9 mouse cellular contexts compared by ENCODE assay signal in the genomic region with DNA sequence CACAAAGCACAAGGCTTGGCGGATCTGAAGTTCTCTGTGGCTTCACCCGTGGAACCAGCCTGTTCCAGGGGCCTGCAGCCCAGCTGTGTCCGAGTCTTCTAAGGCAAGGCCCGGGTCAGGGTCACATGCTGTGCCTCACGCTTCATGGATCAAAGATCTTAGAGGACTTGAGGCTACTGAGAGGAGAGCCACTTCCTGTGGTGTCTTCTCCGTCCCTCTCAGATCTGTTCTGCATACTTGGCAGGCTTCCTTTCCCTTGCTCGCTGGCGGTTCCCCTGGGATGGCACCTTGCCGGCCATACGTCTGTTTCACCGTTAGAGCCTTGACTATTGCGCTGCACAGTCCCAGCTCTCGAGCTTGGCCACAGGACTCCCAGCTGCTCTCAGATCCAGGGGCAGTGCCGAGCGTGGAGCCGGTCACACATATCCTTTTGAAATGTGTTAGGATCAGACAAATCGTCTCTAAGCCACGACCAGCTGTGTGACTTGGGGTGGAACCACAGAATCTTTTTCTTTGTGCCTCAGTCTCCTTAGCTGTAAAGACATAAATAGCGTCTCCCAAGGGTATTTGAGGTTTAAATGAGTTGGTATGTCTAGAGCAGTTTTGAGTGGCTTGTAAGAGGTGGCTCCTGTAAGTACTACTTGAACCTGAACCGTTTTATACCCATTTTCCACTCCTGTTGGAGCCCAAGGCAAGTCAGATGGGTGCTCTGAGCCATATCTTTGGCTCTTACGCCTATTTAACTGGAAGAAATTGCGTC. TPM values are rescaled to one million over a fixed set of nuclear protein-coding genes. Genes with fewer than 3 reads are reported as not detected.
A peak's percentile ranks its signal among the peaks of the same experiment; 100 is the strongest.
DNase-seq lines count a peak whose midpoint lies in the region; ATAC-seq and TF ChIP-seq lines count a peak whose summit lies in the region.
"Had no signal": no experiment of that assay in that cellular context is flagged by ENCODE, and none has a peak within 500 bp of the region (broad histone marks: within the 10 kb centered on the region; RNA-seq: fewer than 3 reads in every experiment).

No protein-coding gene starts in this region.

- peak; percentile 29; the same call in 1 of the 2 replicates for TF ChIP-seq POLR2A in bone marrow, adult 2 months (IDR thresholded peaks at IDR 0.05; ENCODE audit: borderline replicate concordance, control insufficient read depth, low read depth, low read length)

- peak; percentile 50 for DNase-seq in adrenal gland, postnatal 10 days
- DNase-seq in adrenal gland, adult 18-20 months (ENCODE audit: low spot score in 2 of 2) = no peak
- no peak for DNase-seq in embryo, embryonic 11 days
- no peak for DNase-seq in testis, postnatal 10 days (ENCODE audit: low spot score)
- DNase-seq in adrenal gland, postnatal 4 days (ENCODE audit: low spot score in 2 of 2) = no peak

- 0 out of 2 replicates have a peak, but pooled peaks cover 12% of the 10 kb centered on the region for H3K36me3 ChIP-seq in hindbrain, embryonic 15.5 days
- peaks cover 73% of the 10 kb centered on the region for H3K36me3 ChIP-seq in limb, embryonic 13.5 days

- H3K4me2 ChIP-seq in hindbrain, embryonic 15.5 days = peak overlapping the region; percentile 91
- H3K4me2 ChIP-seq in limb, embryonic 13.5 days (replicated peaks) = no peak overlapping the region
- H3K4me2 ChIP-seq: liver, embryonic 12.5 days had no signal

- no peak overlapping the region for H3K4me3 ChIP-seq in bone marrow, adult 2 months (replicated peaks; ENCODE audit: control insufficient read depth, low read depth, low read length)
- peak overlapping the region; percentile 17 for H3K4me3 ChIP-seq in hindbrain, embryonic 15.5 days
- no peak overlapping the region for H3K4me3 ChIP-seq in limb, embryonic 13.5 days
- H3K4me3 ChIP-seq: liver, embryonic 12.5 days had no signal

- no peaks in the 10 kb centered on the region for H3K27me3 ChIP-seq in hindbrain, embryonic 15.5 days
- H3K27me3 ChIP-seq in limb, embryonic 13.5 days = no peaks in the 10 kb centered on the region

- peak overlapping the region; percentile 58 for H3K27ac ChIP-seq in bone marrow, adult 2 months (ENCODE audit: control insufficient read depth, insufficient read depth, low read depth, low read length, poor library complexity)
- no peak overlapping the region for H3K27ac ChIP-seq in hindbrain, embryonic 15.5 days (replicated peaks)
- no peak overlapping the region for H3K27ac ChIP-seq in limb, embryonic 13.5 days
- H3K27ac ChIP-seq: liver, embryonic 12.5 days had no signal

- 67% methylated on average over 22 of the region's 22 CpGs for WGBS in bone marrow, adult 2 months
- 42% methylated on average over 22 of the region's 22 CpGs for WGBS in hindbrain, embryonic 15.5 days
- WGBS in limb, embryonic 13.5 days = 77% methylated on average over 22 of the region's 22 CpGs

- no peak for ATAC-seq in hindbrain, embryonic 15.5 days (ENCODE audit: low FRiP score, low read depth)
- no peak for ATAC-seq in limb, embryonic 13.5 days (ENCODE audit: low FRiP score, low read depth)
- ATAC-seq: liver, embryonic 12.5 days had no signal

- H3K4me1 ChIP-seq in bone marrow, adult 2 months (ENCODE audit: control insufficient read depth, insufficient read depth, low read length) = peaks cover 4% of the 10 kb centered on the region
- H3K4me1 ChIP-seq in hindbrain, embryonic 15.5 days (replicated peaks) = peaks cover 83% of the 10 kb centered on the region
- H3K4me1 ChIP-seq in limb, embryonic 13.5 days = peaks cover 45% of the 10 kb centered on the region

- TF ChIP-seq CTCF in bone marrow, adult 2 months (IDR thresholded peaks at IDR 0.05; ENCODE audit: control insufficient read depth, insufficient read depth, low read length) = no peak

- no peak overlapping the region for H3K9ac ChIP-seq in hindbrain, embryonic 15.5 days
- H3K9ac ChIP-seq in limb, embryonic 13.5 days = 0 out of 2 replicates have a peak overlapping the region, but pooled peaks have one; percentile 4
- H3K9ac ChIP-seq: liver, embryonic 12.5 days had no signal

- H3K9me3 ChIP-seq in hindbrain, embryonic 15.5 days = no peaks in the 10 kb centered on the region
- no peaks in the 10 kb centered on the region for H3K9me3 ChIP-seq in limb, embryonic 13.5 days
- H3K9me3 ChIP-seq: liver, embryonic 12.5 days had no signal

RNA-seq across cellular contexts. Expression of a gene that starts 5.3 kb away (rescaled TPM):
- total RNA-seq in adrenal gland, postnatal 10 days (2021) = 10 to 100 TPM; 40.7 to 52.5 TPM
- 10 to 100 TPM; 46.2 to 99.7 TPM for total RNA-seq in adrenal gland, adult 18-20 months (2021)
- polyA plus RNA-seq in bone marrow, adult 2 months (2011; ENCODE audit: insufficient read depth, insufficient read length, low replicate concordance, missing spikeins) = 8.9 and 21.0 TPM in 2 replicates
- 250 and 292 TPM in 2 replicates for polyA plus RNA-seq in hindbrain, embryonic 15.5 days (2015; fragmentation: Nextera tagmentation; extraction: Ambion mirVana)
- polyA plus RNA-seq in limb, embryonic 13.5 days (2015; fragmentation: Nextera tagmentation; extraction: Ambion mirVana) = 56.7 and 58.2 TPM in 2 replicates
- 10 to 100 TPM; 60.4 to 60.6 TPM for total RNA-seq in adrenal gland, postnatal 4 days (2021)
